Mouse (Mus musculus) midbrain, embryonic 13.5 days (tissue): Measurements from ENCODE around the gene Filip1l. TPM values are rescaled to one million over a fixed set of nuclear protein-coding genes. Genes with fewer than 3 reads are reported as not detected.

Source experiments
- ATAC-seq: fragments of 200-750 bp; cut with Nextera tagmentation; 2 replicates; pipeline ENCODE4 v1.8.0; 2017; ENCODE audit warnings: mild to moderate bottlenecking, moderate TSS enrichment, moderate library complexity
- H3K27ac ChIP-seq: fragments of 300-500 bp; sonication (generic); 2 replicates; pipeline ENCODE4 v1.5.1; 2015; ENCODE audit warnings: inconsistent platforms, mild to moderate bottlenecking, moderate library complexity
- H3K27me3 ChIP-seq: fragments of 300-500 bp; sonication (generic); 2 replicates; pipeline ENCODE4 v1.6.1; 2015; ENCODE audit warnings: mild to moderate bottlenecking, inconsistent platforms
- H3K36me3 ChIP-seq: fragments of 300-500 bp; sonication (generic); 2 replicates; pipeline ENCODE4 v1.6.1; 2015; ENCODE audit warnings: mild to moderate bottlenecking, inconsistent platforms
- H3K4me1 ChIP-seq: fragments of 300-500 bp; sonication (generic); replicated peaks from 2 replicates; pipeline ENCODE4 v1.6.1; 2015; ENCODE audit warnings: inconsistent platforms
- H3K4me2 ChIP-seq: fragments of 300-500 bp; sonication (generic); replicated peaks from 2 replicates; pipeline ENCODE4 v1.6.1; 2015; ENCODE audit warnings: moderate library complexity, mild to moderate bottlenecking, inconsistent platforms
- H3K4me3 ChIP-seq: fragments of 300-500 bp; sonication (generic); replicated peaks from 2 replicates; pipeline ENCODE4 v1.5.1; 2015; ENCODE audit warnings: mild to moderate bottlenecking, inconsistent platforms
- H3K9ac ChIP-seq: fragments of 300-500 bp; sonication (generic); replicated peaks from 2 replicates; pipeline ENCODE4 v1.6.1; 2015; ENCODE audit warnings: mild to moderate bottlenecking, inconsistent platforms
- H3K9me3 ChIP-seq: fragments of 300-500 bp; sonication (generic); 2 replicates; pipeline ENCODE4 v1.6.1; 2016; ENCODE audit warnings: mild to moderate bottlenecking, inconsistent platforms
- WGBS: fragments of 180-500 bp; shearing (Covaris S2); methylation state at CpG from one replicate; pipeline ENCODE4 v1.1.7; 2015; 5-methylcytosine and 5-hydroxymethylcytosine counted together
- polyA plus RNA-seq: library from polyadenylated mRNA; unstranded; fragments of >200 nt; fragmentation: Nextera tagmentation; extraction: Ambion mirVana; gene quantifications from 2 replicates; pipeline ENCODE4 v1.2.1, GENCODE M21; 2015

Filip1l gene
- polyA plus RNA-seq, 1 experiment from 2014 or later = 2.9 TPM

DNA sequence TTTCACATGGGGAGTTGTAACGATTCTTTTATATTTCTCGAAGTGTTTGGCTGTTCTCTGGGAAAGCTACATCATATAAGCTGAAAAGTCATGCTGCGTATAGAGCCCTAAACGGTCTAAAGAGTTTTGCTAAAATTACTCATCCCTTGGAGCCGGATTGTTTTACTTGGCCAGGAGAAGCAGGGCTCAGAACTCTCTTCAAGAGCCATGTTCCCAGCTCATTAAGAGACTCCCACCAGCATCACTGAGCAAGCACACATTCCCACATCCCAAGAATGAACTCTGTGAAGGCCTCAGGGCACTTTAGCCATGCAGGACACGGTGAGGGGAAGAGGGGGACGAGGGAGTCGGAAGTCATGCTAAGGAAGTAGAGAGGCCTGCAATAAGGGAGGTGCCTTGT lies 23.9 kb upstream of the Filip1l start:
- H3K9me3 ChIP-seq = no peaks in the 10 kb centered on the region
- H3K36me3 ChIP-seq = no peaks in the 10 kb centered on the region
- H3K9ac ChIP-seq = no peak overlapping the region
- no peak overlapping the region for H3K4me3 ChIP-seq
- H3K27ac ChIP-seq = no peak overlapping the region
- no peak overlapping the region for H3K4me2 ChIP-seq
- no peaks in the 10 kb centered on the region for H3K27me3 ChIP-seq
- H3K4me1 ChIP-seq = no peaks in the 10 kb centered on the region
- 90% methylated on average over 8 of the region's 8 CpGs for WGBS
- ATAC-seq = no peak

GRCm38 (mm10) chr16:57330111-57330510 lies 22.8 kb upstream of the Filip1l start:
- no peaks in the 10 kb centered on the region for H3K36me3 ChIP-seq
- no peak overlapping the region for H3K27ac ChIP-seq
- ATAC-seq = no peak
- H3K4me3 ChIP-seq = no peak overlapping the region
- no peak overlapping the region for H3K4me2 ChIP-seq
- no peak overlapping the region for H3K9ac ChIP-seq
- H3K27me3 ChIP-seq = no peaks in the 10 kb centered on the region
- H3K9me3 ChIP-seq = no peaks in the 10 kb centered on the region
- 80% methylated on average over 2 of the region's 2 CpGs for WGBS
- no peaks in the 10 kb centered on the region for H3K4me1 ChIP-seq

GRCm38 (mm10) chr16:57332301-57332700 lies 20.6 kb upstream of the Filip1l start:
- Histone ChIP-seq H3K9me3 (no peaks in the 10 kb centered on the region), H3K36me3 (no peaks in the 10 kb centered on the region), H3K9ac (no peak overlapping the region), H3K27me3 (no peaks in the 10 kb centered on the region), H3K4me2 (no peak overlapping the region), H3K4me1 (no peaks in the 10 kb centered on the region), H3K4me3 (no peak overlapping the region), H3K27ac (no peak overlapping the region)
- WGBS = 86% methylated on average over 7 of the region's 7 CpGs
- no peak for ATAC-seq

- Histone ChIP-seq H3K9me3 (no peaks in the 10 kb centered on the region), H3K4me2 (no peak overlapping the region), H3K4me3 (no peak overlapping the region), H3K27me3 (no peaks in the 10 kb centered on the region), H3K36me3 (no peaks in the 10 kb centered on the region), H3K27ac (no peak overlapping the region), H3K4me1 (no peaks in the 10 kb centered on the region), H3K9ac (no peak overlapping the region)
- 87% methylated on average over 11 of the region's 11 CpGs for WGBS
- no peak for ATAC-seq
Observed at GRCm38 (mm10) chr16:57336770-57337423, 16.0 kb upstream of the Filip1l start.

- Histone ChIP-seq H3K4me2 (no peak overlapping the region), H3K9me3 (no peaks in the 10 kb centered on the region), H3K4me1 (no peaks in the 10 kb centered on the region), H3K27me3 (no peaks in the 10 kb centered on the region), H3K27ac (no peak overlapping the region), H3K4me3 (no peak overlapping the region), H3K36me3 (no peaks in the 10 kb centered on the region), H3K9ac (no peak overlapping the region)
- 89% methylated on average over 8 of the region's 8 CpGs for WGBS
- no peak for ATAC-seq
Observed at GRCm38 (mm10) chr16:57339765-57340612, 12.9 kb upstream of the Filip1l start.

DNA sequence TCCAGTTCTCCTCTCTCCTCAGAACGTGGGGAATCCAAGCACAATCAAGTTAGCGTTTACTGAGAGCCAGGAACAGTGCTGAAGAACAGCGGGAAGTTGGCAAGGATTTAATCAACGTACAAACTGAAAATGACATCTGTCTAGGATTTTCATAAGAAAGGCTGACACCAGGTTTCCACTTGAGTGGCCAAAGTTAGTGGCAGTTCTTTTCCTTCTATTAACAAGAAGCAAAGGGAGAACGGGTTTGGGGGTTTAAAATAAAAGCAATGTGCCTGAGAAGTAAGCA lies 12.3 kb upstream of the Filip1l start:
- 62% methylated on average over 5 of the region's 5 CpGs for WGBS
- Histone ChIP-seq H3K36me3 (no peaks in the 10 kb centered on the region), H3K4me1 (no peaks in the 10 kb centered on the region), H3K4me3 (no peak overlapping the region), H3K4me2 (no peak overlapping the region), H3K27ac (no peak overlapping the region), H3K9ac (no peak overlapping the region), H3K9me3 (no peaks in the 10 kb centered on the region), H3K27me3 (no peaks in the 10 kb centered on the region)
- no peak for ATAC-seq

- no peaks in the 10 kb centered on the region for H3K9me3 ChIP-seq
- H3K9ac ChIP-seq = no peak overlapping the region
- no peak for ATAC-seq
- H3K4me3 ChIP-seq = no peak overlapping the region
- H3K27me3 ChIP-seq = no peaks in the 10 kb centered on the region
- H3K36me3 ChIP-seq = no peaks in the 10 kb centered on the region
- H3K27ac ChIP-seq = no peak overlapping the region
- WGBS = 65% methylated on average over 3 of the region's 3 CpGs
- no peak overlapping the region for H3K4me2 ChIP-seq
- no peaks in the 10 kb centered on the region for H3K4me1 ChIP-seq
Observed at GRCm38 (mm10) chr16:57346258-57346657, 6.6 kb upstream of the Filip1l start.

GRCm38 (mm10) chr16:57349039-57349438 lies 3.9 kb upstream of the Filip1l start:
- Histone ChIP-seq H3K4me2 (no peak overlapping the region), H3K36me3 (no peaks in the 10 kb centered on the region), H3K9ac (no peak overlapping the region), H3K9me3 (no peaks in the 10 kb centered on the region), H3K4me1 (peaks cover 17% of the 10 kb centered on the region; the same call in 1 of the 2 replicates), H3K27ac (no peak overlapping the region), H3K27me3 (no peaks in the 10 kb centered on the region), H3K4me3 (no peak overlapping the region)
- ATAC-seq = no peak
- 84% methylated on average over 3 of the region's 3 CpGs for WGBS

DNA sequence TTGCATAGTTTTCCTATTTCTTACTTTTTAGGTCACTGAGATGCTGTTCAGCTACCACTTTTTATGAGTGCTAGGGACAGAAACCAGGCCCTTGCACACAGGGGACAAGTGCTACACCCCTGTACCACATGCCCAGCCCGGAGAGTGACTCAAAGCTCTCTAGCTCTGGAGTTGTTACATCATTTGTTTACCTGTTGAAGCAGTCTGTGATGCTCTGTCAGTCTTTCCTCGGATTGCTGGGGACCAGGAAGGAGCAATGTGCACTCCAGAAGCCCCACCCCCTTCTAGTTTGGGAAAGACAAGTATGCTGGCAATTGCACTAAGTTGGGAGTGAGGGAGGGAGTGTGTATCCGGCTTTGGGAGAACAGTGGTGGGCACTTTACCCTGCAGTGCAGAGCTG lies 3.2 kb upstream of the Filip1l start:
- Histone ChIP-seq H3K27ac (no peak overlapping the region), H3K4me3 (no peak overlapping the region), H3K4me1 (peaks cover 17% of the 10 kb centered on the region; the same call in 1 of the 2 replicates), H3K9me3 (no peaks in the 10 kb centered on the region), H3K27me3 (no peaks in the 10 kb centered on the region), H3K9ac (no peak overlapping the region), H3K4me2 (no peak overlapping the region), H3K36me3 (no peaks in the 10 kb centered on the region)
- no peak for ATAC-seq
- WGBS = 60% methylated on average over 3 of the region's 3 CpGs

- no peak overlapping the region for H3K27ac ChIP-seq
- no peaks in the 10 kb centered on the region for H3K27me3 ChIP-seq
- H3K9ac ChIP-seq = no peak overlapping the region
- H3K36me3 ChIP-seq = no peaks in the 10 kb centered on the region
- no peak for ATAC-seq
- H3K4me1 ChIP-seq = peaks cover 17% of the 10 kb centered on the region; the same call in 1 of the 2 replicates
- no peaks in the 10 kb centered on the region for H3K9me3 ChIP-seq
- no peak overlapping the region for H3K4me2 ChIP-seq
- no peak overlapping the region for H3K4me3 ChIP-seq
- WGBS = 87% methylated on average over 11 of the region's 11 CpGs
Observed at GRCm38 (mm10) chr16:57353166-57353721, 351 bp downstream of the Filip1l start.

DNA sequence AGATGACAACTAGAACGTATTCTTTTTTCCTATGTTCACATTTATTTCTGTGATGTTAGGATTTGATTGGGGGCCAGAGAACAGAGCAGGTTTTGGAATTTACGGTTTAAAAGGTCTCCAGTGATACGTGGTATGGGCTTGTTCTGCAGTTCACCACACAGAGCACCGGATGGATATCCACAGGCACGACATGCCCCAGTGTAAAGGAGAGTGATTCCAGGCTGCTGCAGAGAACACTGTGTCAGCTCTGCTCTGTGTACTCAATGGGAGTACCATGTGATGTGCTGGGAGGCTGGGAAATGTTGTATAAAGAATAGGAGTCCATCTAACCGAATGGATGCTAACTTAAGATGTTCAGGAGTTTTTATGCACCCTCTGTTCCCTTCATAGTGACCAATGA lies 1.0 kb downstream of the Filip1l start:
- Histone ChIP-seq H3K27ac (no peak overlapping the region), H3K4me2 (no peak overlapping the region), H3K36me3 (no peaks in the 10 kb centered on the region), H3K9me3 (no peaks in the 10 kb centered on the region), H3K4me3 (no peak overlapping the region), H3K27me3 (no peaks in the 10 kb centered on the region), H3K9ac (no peak overlapping the region), H3K4me1 (peaks cover 17% of the 10 kb centered on the region; the same call in 1 of the 2 replicates)
- ATAC-seq = no peak
- 79% methylated on average over 6 of the region's 6 CpGs for WGBS

DNA sequence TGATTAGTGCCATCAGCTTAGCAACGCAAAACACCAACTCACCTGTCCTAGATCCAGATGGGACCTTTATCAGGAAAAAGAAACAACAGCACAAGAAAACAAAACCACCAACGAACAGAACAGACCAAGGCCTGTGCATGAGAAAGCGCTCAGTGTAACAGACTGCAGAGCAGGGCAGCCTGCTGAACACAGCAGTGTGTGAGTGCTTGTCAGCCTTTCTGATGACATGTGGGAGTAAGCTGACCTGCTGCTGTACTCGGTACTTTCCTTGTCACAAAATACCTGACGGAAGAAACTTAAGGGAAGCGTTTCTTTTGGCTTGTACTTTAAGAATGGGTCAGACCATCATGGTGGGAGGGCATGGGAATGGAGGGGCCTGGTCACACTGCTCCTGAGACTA lies 3.6 kb downstream of the Filip1l start:
- H3K9me3 ChIP-seq = no peaks in the 10 kb centered on the region
- WGBS = 69% methylated on average over 6 of the region's 6 CpGs
- no peaks in the 10 kb centered on the region for H3K27me3 ChIP-seq
- H3K9ac ChIP-seq = no peak overlapping the region
- peaks cover 16% of the 10 kb centered on the region; the same call in 1 of the 2 replicates for H3K4me1 ChIP-seq
- no peak overlapping the region for H3K4me2 ChIP-seq
- no peaks in the 10 kb centered on the region for H3K36me3 ChIP-seq
- no peak overlapping the region for H3K27ac ChIP-seq
- ATAC-seq = no peak
- no peak overlapping the region for H3K4me3 ChIP-seq
